Mouse (Mus musculus) embryonic fibroblast, embryonic 13.5 days (primary cell): ENCODE results near the gene Zfp1.

Experiments
- CTCF ChIP-seq: IDR thresholded peaks from 2 replicates; pipeline ENCODE4 v1.5.1; 2011; ENCODE audit warnings: mild to moderate bottlenecking, control low read depth, low read length, moderate library complexity, borderline replicate concordance; ENCODE audit not compliant: insufficient read depth
- POLR2A ChIP-seq: IDR thresholded peaks from 2 replicates; pipeline ENCODE4 v1.6.1; 2011; ENCODE audit warnings: low read depth, mild to moderate bottlenecking, control low read depth, low read length, moderate library complexity

GRCm38 (mm10) chr8:111713817-111714216 lies 70.6 kb downstream of the Zfp1 start:
- TF ChIP-seq CTCF (no peak), POLR2A (no peak)
